Mouse (Mus musculus) liver, embryonic 15.5 days (tissue): ENCODE results near the gene Epo. TPM values are rescaled to one million over a fixed set of nuclear protein-coding genes. Genes with fewer than 3 reads are reported as not detected.
A peak's percentile ranks its signal among the peaks of the same experiment; 100 is the strongest.

Experiments used
- ATAC-seq: fragments of 200-750 bp; cut with Nextera tagmentation; 2 replicates; pipeline ENCODE4 v1.8.0; 2017; ENCODE audit warnings: moderate number of reproducible peaks, mild to moderate bottlenecking, moderate library complexity; ENCODE audit not compliant: insufficient read depth
- H3K27ac ChIP-seq: fragments of 300-500 bp; sonication (generic); replicated peaks from 2 replicates; pipeline ENCODE4 v1.5.1; 2015; ENCODE audit warnings: mild to moderate bottlenecking, inconsistent platforms
- H3K27me3 ChIP-seq: fragments of 300-500 bp; sonication (generic); 2 replicates; pipeline ENCODE4 v1.6.1; 2015; ENCODE audit warnings: mild to moderate bottlenecking, inconsistent platforms
- H3K36me3 ChIP-seq: fragments of 300-500 bp; sonication (generic); replicated peaks from 2 replicates; pipeline ENCODE4 v1.6.1; 2015; ENCODE audit warnings: moderate library complexity, mild to moderate bottlenecking, inconsistent platforms
- H3K4me1 ChIP-seq: fragments of 300-500 bp; sonication (generic); replicated peaks from 2 replicates; pipeline ENCODE4 v1.6.1; 2015; ENCODE audit warnings: inconsistent platforms
- H3K4me2 ChIP-seq: fragments of 300-500 bp; sonication (generic); 2 replicates; pipeline ENCODE4 v1.6.1; 2015; ENCODE audit warnings: moderate library complexity, mild to moderate bottlenecking, inconsistent platforms
- H3K4me3 ChIP-seq: fragments of 300-500 bp; sonication (generic); replicated peaks from 2 replicates; pipeline ENCODE4 v1.5.1; 2015; ENCODE audit warnings: mild to moderate bottlenecking, inconsistent platforms
- H3K9ac ChIP-seq: fragments of 300-500 bp; sonication (generic); 2 replicates; pipeline ENCODE4 v1.6.1; 2015; ENCODE audit warnings: moderate library complexity, mild to moderate bottlenecking, inconsistent platforms
- H3K9me3 ChIP-seq: fragments of 300-500 bp; sonication (generic); replicated peaks from 2 replicates; pipeline ENCODE4 v1.6.1; 2016; ENCODE audit warnings: inconsistent platforms
- WGBS: fragments of 180-500 bp; shearing (Covaris S2); methylation state at CpG from one replicate; pipeline ENCODE4 v1.1.7; 2015; ENCODE audit warnings: mixed read lengths; ENCODE audit not compliant: insufficient replicate concordance; 5-methylcytosine and 5-hydroxymethylcytosine counted together
- polyA plus RNA-seq: library from polyadenylated mRNA; unstranded; fragments of >200 nt; fragmentation: Nextera tagmentation; extraction: Ambion mirVana; gene quantifications from 2 replicates; pipeline ENCODE4 v1.2.1, GENCODE M21; 2015

Epo gene
- 0.68 and 1.0 TPM in 2 replicates for polyA plus RNA-seq

DNA sequence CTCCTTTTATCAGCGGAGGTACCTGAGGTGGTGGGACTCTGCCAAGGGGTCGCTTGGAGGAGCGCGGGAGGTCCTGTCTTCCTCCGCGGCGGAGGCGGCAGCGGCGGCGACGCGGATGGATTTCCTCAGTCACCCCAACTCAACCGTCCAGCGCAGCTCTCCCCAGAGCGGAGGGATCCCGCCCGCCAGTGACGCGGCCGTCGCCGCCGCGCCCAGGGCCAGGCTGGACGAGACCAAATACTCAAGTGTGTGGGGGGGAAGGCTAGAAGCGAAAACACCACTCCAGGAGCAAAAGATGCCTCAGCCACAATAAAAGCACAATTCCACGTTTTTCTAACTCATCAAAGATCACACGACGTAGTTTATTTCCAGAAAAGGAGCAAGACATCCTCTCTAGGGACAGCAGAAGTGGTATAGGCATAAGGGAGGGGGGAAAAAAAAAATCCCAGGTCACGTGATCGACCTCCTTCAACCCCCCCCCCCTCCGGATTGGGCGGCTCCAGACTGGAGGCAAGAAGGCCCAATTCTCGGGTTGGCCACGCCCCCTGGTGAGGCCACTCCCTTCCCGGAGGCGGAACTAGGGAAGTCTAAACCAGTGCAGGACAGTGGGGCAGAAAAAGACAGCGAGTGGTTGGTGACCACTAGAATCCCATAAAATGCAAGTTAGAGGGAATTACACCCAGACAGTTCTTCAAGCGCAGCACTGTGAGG, at the start of gene Epo, which contains the start of gene Gnb2:
Epo (minus strand) TSS at position 126 of the 711 bp plus-strand sequence.
Gnb2 (minus strand) TSS at position 394 of the 711 bp plus-strand sequence.
- Histone ChIP-seq H3K4me3 (peak within 1 kb of the TSS; percentile 87), H3K4me1 (peaks cover 51% of the 10 kb centered on the region), H3K36me3 (peaks cover 24% of the 10 kb centered on the region), H3K27me3 (0 out of 2 replicates have a peak, but pooled peaks cover 2% of the 10 kb centered on the region), H3K9me3 (no peaks in the 10 kb centered on the region), H3K9ac (peak within 1 kb of the TSS; percentile 89), H3K27ac (peak within 1 kb of the TSS; percentile 92), H3K4me2 (peak within 1 kb of the TSS; percentile 93)
- ATAC-seq = peak; percentile 82
- WGBS = under 1% methylated on average over 39 of the region's 40 CpGs

DNA sequence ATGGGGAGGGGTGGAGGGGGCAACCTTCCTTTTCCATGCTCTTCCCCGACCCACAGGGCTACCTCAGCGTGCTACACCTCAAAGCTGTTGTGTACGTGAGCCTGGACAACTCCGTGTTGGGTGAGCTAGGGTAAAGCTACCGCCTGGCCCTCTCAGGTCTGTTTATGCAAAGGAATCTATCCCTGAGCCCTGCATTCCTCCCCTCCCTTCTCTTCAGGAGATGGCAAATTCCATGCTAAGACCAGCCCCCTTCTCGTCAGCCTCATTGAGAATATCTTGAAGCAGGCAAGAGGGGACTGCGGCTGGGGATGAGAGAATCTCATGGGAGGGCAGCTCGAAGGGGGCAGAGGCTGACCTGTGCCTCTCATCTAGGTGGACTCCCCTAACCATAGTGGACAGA, 49.7 kb upstream of the Epo start:
- peaks cover 27% of the 10 kb centered on the region for H3K4me1 ChIP-seq
- no peak overlapping the region for H3K4me3 ChIP-seq
- WGBS = 67% methylated on average over 8 of the region's 8 CpGs
- H3K4me2 ChIP-seq = no peak overlapping the region
- H3K36me3 ChIP-seq = peaks cover 73% of the 10 kb centered on the region
- no peaks in the 10 kb centered on the region; the same call in 1 of the 2 replicates for H3K9me3 ChIP-seq
- ATAC-seq = no peak
- no peaks in the 10 kb centered on the region; the same call in 1 of the 2 replicates for H3K27me3 ChIP-seq
- no peak overlapping the region for H3K9ac ChIP-seq
- H3K27ac ChIP-seq = no peak overlapping the region

DNA sequence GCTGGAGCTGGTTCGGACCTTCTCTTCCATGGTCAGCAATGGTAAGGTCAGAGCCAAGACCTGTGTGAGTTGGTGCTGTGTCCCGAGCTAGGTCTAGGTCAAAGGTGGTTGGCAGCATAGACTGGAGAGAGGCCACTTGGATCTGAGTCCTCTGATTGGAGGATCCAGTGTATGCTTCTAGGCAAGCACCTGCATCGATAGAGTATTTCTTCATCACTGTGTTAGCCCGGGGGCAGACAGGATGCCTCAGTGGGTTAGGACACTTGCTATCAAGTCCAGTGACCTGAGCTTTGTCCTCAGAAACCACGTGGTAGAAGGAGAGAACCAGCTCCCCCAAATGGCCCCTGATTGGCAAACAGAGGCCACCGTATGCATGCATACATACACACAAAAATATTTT, 47.2 kb upstream of the Epo start:
- H3K27ac ChIP-seq = no peak overlapping the region
- no peaks in the 10 kb centered on the region; the same call in 1 of the 2 replicates for H3K27me3 ChIP-seq
- peaks cover 70% of the 10 kb centered on the region for H3K36me3 ChIP-seq
- H3K4me2 ChIP-seq = no peak overlapping the region
- 43% methylated on average over 6 of the region's 6 CpGs for WGBS
- H3K4me1 ChIP-seq = peaks cover 27% of the 10 kb centered on the region
- no peak overlapping the region for H3K4me3 ChIP-seq
- H3K9me3 ChIP-seq = no peaks in the 10 kb centered on the region
- ATAC-seq = peak; percentile 45; the same call in 1 of the 2 replicates
- H3K9ac ChIP-seq = no peak overlapping the region

DNA sequence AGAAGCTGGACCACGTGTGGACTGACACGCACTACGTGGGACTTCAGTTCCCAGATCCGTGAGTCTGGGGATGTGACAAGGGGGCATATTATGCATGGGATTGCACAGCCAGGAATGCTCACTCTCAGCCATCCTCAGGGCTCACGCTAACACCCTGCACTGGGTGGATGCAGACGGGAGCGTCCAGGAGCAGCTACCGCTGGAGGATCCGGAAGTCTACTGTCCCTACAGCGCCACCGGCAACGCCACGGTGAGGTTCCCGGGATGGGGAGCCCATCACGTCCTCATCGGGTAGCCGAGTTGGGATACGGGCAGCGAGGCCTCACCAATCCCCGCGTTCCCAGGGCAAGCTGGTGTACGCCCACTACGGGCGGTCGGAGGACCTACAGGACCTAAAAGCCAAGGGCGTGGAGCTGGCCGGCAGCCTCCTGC, 41.4 kb upstream of the Epo start:
- peaks cover 49% of the 10 kb centered on the region for H3K4me1 ChIP-seq
- no peaks in the 10 kb centered on the region for H3K9me3 ChIP-seq
- no peak overlapping the region for H3K4me3 ChIP-seq
- H3K9ac ChIP-seq = 0 out of 2 replicates have a peak overlapping the region, but pooled peaks have one; percentile 29
- no peaks in the 10 kb centered on the region for H3K27me3 ChIP-seq
- no peak overlapping the region for H3K27ac ChIP-seq
- ATAC-seq = no peak
- H3K4me2 ChIP-seq = no peak overlapping the region; the same call in 1 of the 2 replicates
- WGBS = 55% methylated on average over 27 of the region's 27 CpGs
- H3K36me3 ChIP-seq = peaks cover 58% of the 10 kb centered on the region

DNA sequence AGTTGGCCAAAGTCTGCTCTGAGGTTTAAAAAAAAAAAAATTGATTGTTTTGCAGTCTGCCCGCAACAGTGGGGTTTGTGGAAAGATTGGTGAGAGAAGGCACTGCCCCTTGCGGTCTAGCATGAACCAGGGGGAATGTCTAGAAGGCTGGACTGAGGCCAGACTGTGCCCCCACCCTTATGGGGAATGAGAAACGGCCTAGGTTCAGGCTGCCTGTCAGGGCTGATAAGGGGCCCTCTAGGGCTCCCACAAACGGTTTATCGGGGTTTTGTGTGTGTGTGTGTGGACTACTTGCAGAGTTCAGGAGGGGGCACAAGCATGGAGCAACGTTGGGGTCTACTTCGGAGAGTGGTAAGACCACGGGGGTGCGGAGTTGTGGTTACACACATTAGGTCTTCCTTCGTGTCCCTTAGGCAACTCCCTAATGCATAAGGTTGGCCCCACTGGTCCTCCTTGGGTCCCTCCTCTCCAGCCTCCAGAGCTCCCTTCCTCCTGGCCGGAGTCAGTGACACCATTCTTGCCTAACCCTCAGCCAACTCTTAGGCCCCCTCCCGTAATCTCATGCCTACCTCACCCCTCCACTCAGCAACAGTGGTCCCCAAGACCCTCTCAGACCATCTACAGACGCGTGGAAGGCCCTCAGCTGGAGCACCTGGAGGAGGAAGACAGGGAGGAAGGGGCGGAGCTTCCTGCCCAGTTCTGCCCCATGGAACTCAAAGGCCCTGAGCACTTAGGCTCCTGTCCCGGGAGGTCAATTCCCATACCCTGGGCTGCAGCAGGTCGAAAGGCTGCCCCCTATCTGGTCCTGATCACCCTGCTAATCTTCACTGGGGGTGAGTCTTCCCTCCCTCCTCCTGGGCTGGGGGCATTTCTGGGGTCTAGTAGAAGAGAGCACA, 37.9 kb upstream of the Epo start:
- no peaks in the 10 kb centered on the region for H3K9me3 ChIP-seq
- peak; percentile 93 for ATAC-seq
- H3K4me1 ChIP-seq = peaks cover 61% of the 10 kb centered on the region
- peak overlapping the region; percentile 88 for H3K27ac ChIP-seq
- WGBS = 7% methylated on average over 17 of the region's 17 CpGs
- peak overlapping the region; percentile 69 for H3K4me3 ChIP-seq
- H3K36me3 ChIP-seq = peaks cover 28% of the 10 kb centered on the region
- peaks cover 9% of the 10 kb centered on the region; the same call in 1 of the 2 replicates for H3K27me3 ChIP-seq
- H3K4me2 ChIP-seq = peak overlapping the region; percentile 89
- peak overlapping the region; percentile 70 for H3K9ac ChIP-seq

DNA sequence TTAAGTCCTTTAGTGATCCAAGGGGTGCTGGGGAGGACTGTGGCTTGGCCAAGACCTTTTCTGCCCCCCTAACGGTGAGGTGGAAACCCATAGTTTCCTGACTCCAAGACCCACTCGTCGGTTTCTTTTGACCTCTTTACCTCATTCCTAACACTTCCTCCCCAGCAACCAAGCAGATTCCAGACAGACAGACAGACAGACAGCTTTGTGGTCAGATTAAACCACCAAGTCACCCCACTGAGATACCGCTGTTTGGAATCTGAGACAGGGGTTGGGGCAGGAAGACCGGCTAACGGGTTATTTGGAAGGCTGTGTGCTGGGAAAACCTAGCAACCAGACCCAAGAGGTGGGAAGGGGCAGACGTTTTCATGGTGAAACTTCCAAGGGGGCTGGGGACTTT, 37.1 kb upstream of the Epo start:
- Histone ChIP-seq H3K9ac (peak overlapping the region; percentile 70), H3K4me3 (peak overlapping the region; percentile 69), H3K4me2 (peak overlapping the region; percentile 89), H3K27me3 (peaks cover 9% of the 10 kb centered on the region; the same call in 1 of the 2 replicates), H3K9me3 (no peaks in the 10 kb centered on the region), H3K27ac (peak overlapping the region; percentile 88), H3K36me3 (peaks cover 27% of the 10 kb centered on the region), H3K4me1 (peaks cover 61% of the 10 kb centered on the region)
- WGBS = 1% methylated on average over 7 of the region's 7 CpGs
- ATAC-seq = no peak

DNA sequence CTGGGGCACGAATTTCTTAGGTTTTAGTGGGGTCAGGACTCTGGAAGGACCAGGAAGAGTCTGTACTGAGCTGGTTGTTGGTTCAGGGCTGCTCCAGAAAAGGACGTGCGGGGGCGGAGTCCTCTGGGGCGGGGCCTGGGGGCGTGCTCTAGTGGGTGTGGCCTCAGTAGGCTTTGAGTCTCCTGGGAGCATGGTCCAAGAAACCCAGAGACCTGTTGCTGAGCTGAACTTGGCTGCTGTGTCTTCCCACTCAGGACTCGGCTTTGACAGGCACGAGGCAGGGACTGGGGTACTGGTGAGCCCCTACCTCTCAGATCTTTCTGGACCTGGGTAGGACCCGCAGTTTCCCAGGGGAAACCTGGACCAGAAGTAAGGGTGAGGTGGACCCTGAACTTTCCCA, 36.6 kb upstream of the Epo start, which contains the start of gene Tfr2:
Tfr2 (plus strand) TSS at position 176 of the 400 bp plus-strand sequence.
- peak within 1 kb of the TSS; percentile 88 for H3K27ac ChIP-seq
- H3K9me3 ChIP-seq = no peaks in the 10 kb centered on the region
- H3K4me3 ChIP-seq = peak within 1 kb of the TSS; percentile 69
- H3K4me1 ChIP-seq = peaks cover 58% of the 10 kb centered on the region
- 6% methylated on average over 9 of the region's 9 CpGs for WGBS
- H3K36me3 ChIP-seq = peaks cover 22% of the 10 kb centered on the region
- H3K9ac ChIP-seq = peak within 1 kb of the TSS; percentile 70
- ATAC-seq = peak; percentile 77
- H3K4me2 ChIP-seq = peak within 1 kb of the TSS; percentile 89
- H3K27me3 ChIP-seq = peaks cover 9% of the 10 kb centered on the region; the same call in 1 of the 2 replicates

DNA sequence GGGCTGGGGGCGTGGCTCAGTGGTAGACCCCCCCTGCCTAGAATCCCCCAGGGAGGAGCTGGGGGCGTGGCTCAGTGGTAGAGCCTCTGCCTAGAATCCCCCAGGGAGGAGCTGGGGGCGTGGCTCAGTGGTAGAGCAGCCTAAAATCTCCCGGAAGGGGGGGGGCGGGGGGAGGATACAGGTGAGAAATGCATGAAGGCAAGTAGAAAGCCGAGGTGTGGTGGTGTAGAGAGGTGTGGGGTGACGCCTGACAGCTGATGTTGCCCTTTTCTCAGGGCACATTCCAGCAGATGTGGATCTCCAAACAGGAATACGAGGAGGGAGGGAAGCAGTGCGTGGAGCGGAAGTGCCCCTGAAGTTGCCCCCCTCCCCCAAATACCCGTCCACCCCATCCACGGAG, 36.0 kb upstream of the Epo start:
- Histone ChIP-seq H3K27ac (peak overlapping the region; percentile 88), H3K4me1 (peaks cover 51% of the 10 kb centered on the region), H3K9me3 (no peaks in the 10 kb centered on the region), H3K9ac (0 out of 2 replicates have a peak overlapping the region, but pooled peaks have one; percentile 17), H3K27me3 (peaks cover 9% of the 10 kb centered on the region; the same call in 1 of the 2 replicates), H3K36me3 (peaks cover 15% of the 10 kb centered on the region), H3K4me3 (peak overlapping the region; percentile 69), H3K4me2 (peak overlapping the region; percentile 89)
- 58% methylated on average over 12 of the region's 12 CpGs for WGBS
- no peak for ATAC-seq

DNA sequence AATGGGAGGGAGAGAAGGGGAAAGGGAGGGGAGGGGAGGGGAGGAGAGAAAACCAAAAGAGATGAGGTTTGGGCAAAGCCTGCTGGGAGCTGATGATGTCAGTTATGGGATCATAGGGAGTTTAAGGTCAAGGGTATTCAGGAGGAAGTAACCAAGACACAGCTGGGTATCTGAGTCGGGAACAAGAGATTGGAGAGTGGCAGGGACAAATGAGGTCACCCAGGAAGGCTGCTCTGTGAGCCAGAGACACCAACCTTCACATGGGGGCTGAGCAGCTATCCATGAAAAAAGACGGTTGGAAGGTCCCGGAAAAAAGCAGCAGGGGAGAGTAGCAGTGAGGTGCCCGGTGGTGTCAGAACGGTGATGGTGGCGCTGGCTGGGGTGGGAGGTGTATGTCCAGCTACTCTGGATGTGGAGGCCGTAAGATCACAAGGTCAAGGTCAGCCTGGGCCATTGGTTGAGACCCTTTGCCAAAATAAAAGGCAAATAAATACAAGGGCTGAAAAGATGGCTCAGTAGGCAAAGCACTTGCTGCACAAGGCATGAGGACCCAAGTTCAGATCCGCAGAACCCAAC, 35.3 kb upstream of the Epo start:
- H3K27me3 ChIP-seq = peaks cover 9% of the 10 kb centered on the region; the same call in 1 of the 2 replicates
- no peak overlapping the region for H3K4me2 ChIP-seq
- no peak for ATAC-seq
- H3K4me3 ChIP-seq = no peak overlapping the region
- peaks cover 49% of the 10 kb centered on the region for H3K4me1 ChIP-seq
- H3K9me3 ChIP-seq = no peaks in the 10 kb centered on the region
- no peak overlapping the region for H3K27ac ChIP-seq
- H3K9ac ChIP-seq = no peak overlapping the region
- peaks cover 9% of the 10 kb centered on the region for H3K36me3 ChIP-seq
- 77% methylated on average over 8 of the region's 8 CpGs for WGBS

DNA sequence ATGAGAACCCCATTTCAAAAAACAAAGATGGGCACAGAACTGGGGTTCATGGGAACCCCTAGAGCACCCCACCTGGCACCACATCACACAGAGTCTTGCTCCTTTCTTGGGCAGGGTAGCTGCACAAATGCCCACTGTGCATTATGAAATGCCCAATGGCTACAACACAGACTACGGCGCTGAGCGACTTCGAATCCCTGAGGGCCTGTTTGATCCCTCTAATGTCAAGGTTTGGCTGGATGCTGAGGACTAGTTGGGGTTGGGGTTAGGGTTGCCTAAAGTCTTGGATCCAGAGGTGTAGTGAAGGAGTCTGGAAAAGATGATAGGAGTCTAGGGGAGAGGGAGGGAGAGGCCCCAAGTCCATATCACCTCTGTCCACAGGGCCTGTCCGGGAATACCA, 33.4 kb upstream of the Epo start:
- H3K36me3 ChIP-seq = no peaks in the 10 kb centered on the region
- H3K9me3 ChIP-seq = no peaks in the 10 kb centered on the region
- H3K9ac ChIP-seq = no peak overlapping the region
- peaks cover 33% of the 10 kb centered on the region for H3K4me1 ChIP-seq
- H3K4me3 ChIP-seq = no peak overlapping the region
- H3K27me3 ChIP-seq = peaks cover 16% of the 10 kb centered on the region; the same call in 1 of the 2 replicates
- no peak for ATAC-seq
- WGBS = 82% methylated on average over 5 of the region's 5 CpGs
- H3K4me2 ChIP-seq = no peak overlapping the region
- no peak overlapping the region for H3K27ac ChIP-seq
